Mouse (Mus musculus): ENCODE measurements around the gene Naa35. TPM values are rescaled to one million over a fixed set of nuclear protein-coding genes. Genes with fewer than 3 reads are reported as not detected.

The Naa35 gene
- polyA plus RNA-seq, 1 experiment from 2014 or later = 108 TPM

- H3K4me1 ChIP-seq = no peaks in the 10 kb centered on the region
- no peak overlapping the region for H3K4me2 ChIP-seq (replicated peaks)
- H3K9ac ChIP-seq = no peak overlapping the region
- ATAC-seq (ENCODE audit: low FRiP score) = no peak
- H3K9me3 ChIP-seq (replicated peaks) = no peaks in the 10 kb centered on the region
- peaks cover 66% of the 10 kb centered on the region for H3K36me3 ChIP-seq
- 90% methylated on average over 4 of the region's 4 CpGs for WGBS
- H3K27me3 ChIP-seq = no peaks in the 10 kb centered on the region
- H3K4me3 ChIP-seq = no peak overlapping the region
- H3K27ac ChIP-seq = no peak overlapping the region
Observed at GRCm38 (mm10) chr13:59615554-59615953, 30.5 kb downstream of the Naa35 start.

GRCm38 (mm10) chr13:59618463-59618862, 33.4 kb downstream of the Naa35 start:
- Histone ChIP-seq H3K36me3 (peaks cover 72% of the 10 kb centered on the region), H3K9ac (no peak overlapping the region), H3K27ac (no peak overlapping the region), H3K9me3 (replicated peaks) (no peaks in the 10 kb centered on the region), H3K4me3 (no peak overlapping the region), H3K4me2 (replicated peaks) (no peak overlapping the region), H3K4me1 (no peaks in the 10 kb centered on the region), H3K27me3 (no peaks in the 10 kb centered on the region)
- ATAC-seq (ENCODE audit: low FRiP score) = no peak
- 88% methylated on average over 6 of the region's 6 CpGs for WGBS

- H3K4me1 ChIP-seq = no peaks in the 10 kb centered on the region
- H3K36me3 ChIP-seq = peaks cover 84% of the 10 kb centered on the region
- 92% methylated on average over 7 of the region's 7 CpGs for WGBS
- H3K27ac ChIP-seq = no peak overlapping the region
- no peak overlapping the region for H3K9ac ChIP-seq
- no peak overlapping the region for H3K4me2 ChIP-seq (replicated peaks)
- no peak for ATAC-seq (ENCODE audit: low FRiP score)
- no peak overlapping the region for H3K4me3 ChIP-seq
- H3K9me3 ChIP-seq (replicated peaks) = no peaks in the 10 kb centered on the region
- H3K27me3 ChIP-seq = no peaks in the 10 kb centered on the region
Observed at GRCm38 (mm10) chr13:59621643-59622489, 36.8 kb downstream of the Naa35 start.

GRCm38 (mm10) chr13:59624389-59624788, 39.3 kb downstream of the Naa35 start:
- WGBS = 87% methylated on average over 3 of the region's 3 CpGs
- H3K36me3 ChIP-seq = peaks cover 84% of the 10 kb centered on the region

GRCm38 (mm10) chr13:59624903-59625302, 39.8 kb downstream of the Naa35 start:
- H3K27ac ChIP-seq = no peak overlapping the region
- no peak overlapping the region for H3K4me2 ChIP-seq (replicated peaks)
- ATAC-seq (ENCODE audit: low FRiP score) = no peak
- 93% methylated on average over 5 of the region's 5 CpGs for WGBS
- H3K36me3 ChIP-seq = peaks cover 86% of the 10 kb centered on the region
- H3K4me1 ChIP-seq = no peaks in the 10 kb centered on the region
- H3K9me3 ChIP-seq (replicated peaks) = no peaks in the 10 kb centered on the region
- no peak overlapping the region for H3K4me3 ChIP-seq
- H3K9ac ChIP-seq = no peak overlapping the region
- H3K27me3 ChIP-seq = no peaks in the 10 kb centered on the region

More at GRCm38 (mm10) chr13:59624389-59624788, 39.3 kb downstream of the Naa35 start:
- no peaks in the 10 kb centered on the region for H3K9me3 ChIP-seq (replicated peaks)
- no peaks in the 10 kb centered on the region for H3K27me3 ChIP-seq
- H3K27ac ChIP-seq = no peak overlapping the region
- H3K9ac ChIP-seq = no peak overlapping the region
- H3K4me3 ChIP-seq = no peak overlapping the region
- no peak for ATAC-seq (ENCODE audit: low FRiP score)
- H3K4me2 ChIP-seq (replicated peaks) = no peak overlapping the region
- H3K4me1 ChIP-seq = no peaks in the 10 kb centered on the region

- no peak overlapping the region for H3K9ac ChIP-seq
- no peak overlapping the region for H3K4me2 ChIP-seq (replicated peaks)
- WGBS = 97% methylated on average over 7 of the region's 7 CpGs
- H3K36me3 ChIP-seq = peaks cover 88% of the 10 kb centered on the region
- H3K4me1 ChIP-seq = no peaks in the 10 kb centered on the region
- H3K27me3 ChIP-seq = no peaks in the 10 kb centered on the region
- H3K4me3 ChIP-seq = no peak overlapping the region
- H3K27ac ChIP-seq = no peak overlapping the region
- no peak for ATAC-seq (ENCODE audit: low FRiP score)
- H3K9me3 ChIP-seq (replicated peaks) = no peaks in the 10 kb centered on the region
Observed at GRCm38 (mm10) chr13:59626739-59627138, 41.7 kb downstream of the Naa35 start.

GRCm38 (mm10) chr13:59634637-59635036, 49.6 kb downstream of the Naa35 start:
- no peak overlapping the region for H3K27ac ChIP-seq
- H3K9ac ChIP-seq = no peak overlapping the region
- no peaks in the 10 kb centered on the region for H3K4me1 ChIP-seq
- ATAC-seq (ENCODE audit: low FRiP score) = no peak
- H3K9me3 ChIP-seq (replicated peaks) = no peaks in the 10 kb centered on the region
- no peaks in the 10 kb centered on the region for H3K27me3 ChIP-seq
- WGBS = 82% methylated on average over 5 of the region's 5 CpGs
- H3K36me3 ChIP-seq = peaks cover 95% of the 10 kb centered on the region
- H3K4me2 ChIP-seq (replicated peaks) = no peak overlapping the region
- H3K4me3 ChIP-seq = no peak overlapping the region

- ATAC-seq (ENCODE audit: low FRiP score) = no peak
- H3K27me3 ChIP-seq = no peaks in the 10 kb centered on the region
- no peaks in the 10 kb centered on the region for H3K9me3 ChIP-seq (replicated peaks)
- no peak overlapping the region for H3K9ac ChIP-seq
- H3K4me1 ChIP-seq = no peaks in the 10 kb centered on the region
- no peak overlapping the region for H3K4me3 ChIP-seq
- no peak overlapping the region for H3K4me2 ChIP-seq (replicated peaks)
- H3K36me3 ChIP-seq = peaks cover 78% of the 10 kb centered on the region
- WGBS = 89% methylated on average over 7 of the region's 7 CpGs
- H3K27ac ChIP-seq = no peak overlapping the region
Observed at GRCm38 (mm10) chr13:59637800-59638199, 52.7 kb downstream of the Naa35 start.

GRCm38 (mm10) chr13:59639368-59640177, 54.5 kb downstream of the Naa35 start:
- no peaks in the 10 kb centered on the region for H3K27me3 ChIP-seq
- no peak overlapping the region for H3K4me3 ChIP-seq
- H3K9ac ChIP-seq = no peak overlapping the region
- ATAC-seq (ENCODE audit: low FRiP score) = no peak
- H3K27ac ChIP-seq = no peak overlapping the region
- 92% methylated on average over 16 of the region's 16 CpGs for WGBS
- no peaks in the 10 kb centered on the region for H3K4me1 ChIP-seq
- peaks cover 61% of the 10 kb centered on the region for H3K36me3 ChIP-seq
- no peak overlapping the region for H3K4me2 ChIP-seq (replicated peaks)
- H3K9me3 ChIP-seq (replicated peaks) = no peaks in the 10 kb centered on the region

- no peak overlapping the region for H3K9ac ChIP-seq
- no peak for ATAC-seq (ENCODE audit: low FRiP score)
- WGBS = 92% methylated on average over 6 of the region's 6 CpGs
- H3K27me3 ChIP-seq = no peaks in the 10 kb centered on the region
- no peak overlapping the region for H3K27ac ChIP-seq
- no peak overlapping the region for H3K4me2 ChIP-seq (replicated peaks)
- H3K9me3 ChIP-seq (replicated peaks) = no peaks in the 10 kb centered on the region
- no peak overlapping the region for H3K4me3 ChIP-seq
- H3K36me3 ChIP-seq = peaks cover 60% of the 10 kb centered on the region
- no peaks in the 10 kb centered on the region for H3K4me1 ChIP-seq
Observed at GRCm38 (mm10) chr13:59640178-59640440, 55.0 kb downstream of the Naa35 start.

- no peaks in the 10 kb centered on the region for H3K9me3 ChIP-seq (replicated peaks)
Observed at GRCm38 (mm10) chr13:59642818-59643217, 57.8 kb downstream of the Naa35 start.

GRCm38 (mm10) chr13:59645491-59645890, 60.4 kb downstream of the Naa35 start:
- no peak for ATAC-seq (ENCODE audit: low FRiP score)
- Histone ChIP-seq H3K27ac (no peak overlapping the region), H3K4me3 (no peak overlapping the region), H3K9ac (no peak overlapping the region), H3K4me2 (replicated peaks) (no peak overlapping the region), H3K4me1 (0 out of 2 replicates have a peak, but pooled peaks cover 4% of the 10 kb centered on the region), H3K36me3 (peaks cover 55% of the 10 kb centered on the region), H3K9me3 (replicated peaks) (no peaks in the 10 kb centered on the region), H3K27me3 (no peaks in the 10 kb centered on the region)
- 86% methylated on average over 3 of the region's 3 CpGs for WGBS

More at GRCm38 (mm10) chr13:59642818-59643217, 57.8 kb downstream of the Naa35 start:
- Histone ChIP-seq H3K4me3 (no peak overlapping the region), H3K27me3 (no peaks in the 10 kb centered on the region), H3K9ac (no peak overlapping the region), H3K27ac (no peak overlapping the region), H3K4me1 (0 out of 2 replicates have a peak, but pooled peaks cover 4% of the 10 kb centered on the region), H3K36me3 (peaks cover 51% of the 10 kb centered on the region), H3K4me2 (replicated peaks) (no peak overlapping the region)
- no peak for ATAC-seq (ENCODE audit: low FRiP score)
- 91% methylated on average over 2 of the region's 2 CpGs for WGBS
